Comparison of ENCODE assay signal across 22 mouse cellular contexts in the genomic region with DNA sequence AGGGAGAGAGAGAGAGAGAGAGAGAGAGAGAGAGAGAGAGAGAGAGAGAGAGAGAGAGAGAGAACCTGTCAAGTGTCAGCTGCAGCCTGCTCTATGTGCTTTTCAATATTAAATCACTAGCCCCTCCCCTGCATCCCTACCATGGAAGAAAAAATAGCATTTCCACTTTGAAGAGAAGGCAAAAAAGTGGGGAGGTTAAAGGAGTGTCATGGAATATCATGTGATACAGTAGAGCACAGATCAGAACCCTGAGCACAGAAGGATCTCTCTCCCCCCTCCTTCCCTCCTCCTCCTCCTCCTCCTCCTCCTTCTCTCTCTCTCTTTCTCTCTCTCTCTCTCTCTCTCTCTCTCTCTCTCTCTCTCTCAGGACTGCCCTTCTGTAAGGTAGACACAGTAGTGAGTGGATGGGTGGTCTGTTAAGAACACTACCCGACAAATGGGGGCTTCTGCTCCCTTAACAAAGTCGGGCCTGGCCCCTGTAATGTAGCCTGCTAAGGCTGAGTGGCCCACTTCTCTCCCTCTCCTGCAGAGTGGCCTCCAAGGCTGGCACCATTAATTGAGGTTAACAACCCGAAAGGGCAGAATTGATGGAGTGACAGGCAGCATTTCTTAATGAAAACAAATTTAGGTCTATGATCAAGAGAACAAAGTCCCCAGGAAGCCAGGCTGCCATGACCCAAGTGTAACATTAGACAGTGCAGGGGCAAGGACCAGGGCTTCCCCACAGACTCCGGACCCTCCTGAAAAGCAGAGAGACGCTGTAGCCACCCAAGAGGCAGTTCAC.
A peak's percentile ranks its signal among the peaks of the same experiment; 100 is the strongest.
DNase-seq lines count a peak whose midpoint lies in the region; ATAC-seq and TF ChIP-seq lines count a peak whose summit lies in the region.
"Had no signal": no experiment of that assay in that cellular context is flagged by ENCODE, and none has a peak within 500 bp of the region (broad histone marks: within the 10 kb centered on the region; RNA-seq: fewer than 3 reads in every experiment).

No protein-coding gene starts in this region.

- 0 out of 2 replicates have a peak, but pooled peaks cover 11% of the 10 kb centered on the region for H3K4me1 ChIP-seq in kidney, postnatal 0 days (replicated peaks; ENCODE audit: insufficient read depth, low read length)
- peaks cover 75% of the 10 kb centered on the region for H3K4me1 ChIP-seq in embryonic facial prominence, embryonic 10.5 days
- peaks cover 49% of the 10 kb centered on the region for H3K4me1 ChIP-seq in limb, embryonic 12.5 days (replicated peaks)
- H3K4me1 ChIP-seq: heart, embryonic 10.5 days; stomach, embryonic 15.5 days had no signal

- H3K27ac ChIP-seq in kidney, postnatal 0 days: peak overlapping the region; percentile 34
- H3K27ac ChIP-seq in embryonic facial prominence, embryonic 10.5 days (replicated peaks): peak overlapping the region; percentile 86
- H3K27ac ChIP-seq in limb, embryonic 12.5 days: no peak overlapping the region
- H3K27ac ChIP-seq: heart, embryonic 10.5 days; neural tube, embryonic 12.5 days; stomach, embryonic 15.5 days had no signal

- no peak overlapping the region for H3K9ac ChIP-seq in kidney, postnatal 0 days (ENCODE audit: low read depth, low read length)
- no peak overlapping the region for H3K9ac ChIP-seq in limb, embryonic 12.5 days (replicated peaks)
- H3K9ac ChIP-seq: neural tube, embryonic 12.5 days; stomach, embryonic 15.5 days had no signal

- no peaks in the 10 kb centered on the region for H3K27me3 ChIP-seq in kidney, postnatal 0 days (ENCODE audit: insufficient read depth, low read length)
- peaks cover 6% of the 10 kb centered on the region for H3K27me3 ChIP-seq in embryonic facial prominence, embryonic 10.5 days (replicated peaks; ENCODE audit: low read depth, poor library complexity, severe bottlenecking)
- H3K27me3 ChIP-seq in limb, embryonic 12.5 days: peaks cover 3% of the 10 kb centered on the region; the same call in 1 of the 2 replicates
- H3K27me3 ChIP-seq: neural tube, embryonic 12.5 days; stomach, embryonic 15.5 days had no signal

- H3K9me3 ChIP-seq in kidney, postnatal 0 days (replicated peaks; ENCODE audit: low read length): no peaks in the 10 kb centered on the region
- no peaks in the 10 kb centered on the region for H3K9me3 ChIP-seq in embryonic facial prominence, embryonic 10.5 days
- no peaks in the 10 kb centered on the region for H3K9me3 ChIP-seq in limb, embryonic 12.5 days
- H3K9me3 ChIP-seq: heart, embryonic 10.5 days; neural tube, embryonic 12.5 days; stomach, embryonic 15.5 days had no signal

- no peak overlapping the region for H3K4me3 ChIP-seq in kidney, postnatal 0 days (replicated peaks; ENCODE audit: low read depth, low read length)
- H3K4me3 ChIP-seq in embryonic facial prominence, embryonic 10.5 days: peak overlapping the region; percentile 39
- H3K4me3 ChIP-seq in limb, embryonic 12.5 days (replicated peaks): no peak overlapping the region
- H3K4me3 ChIP-seq: heart, embryonic 10.5 days; neural tube, embryonic 12.5 days; stomach, embryonic 15.5 days had no signal

- 12% methylated on average over 5 of the region's 5 CpGs for WGBS in kidney, postnatal 0 days
- 20% methylated on average over 5 of the region's 5 CpGs for WGBS in embryonic facial prominence, embryonic 10.5 days
- 15% methylated on average over 5 of the region's 5 CpGs for WGBS in limb, embryonic 12.5 days

- no peak for TF ChIP-seq CTCF in kidney, postnatal 0 days (IDR thresholded peaks at IDR 0.05; ENCODE audit: low read depth)

- ATAC-seq in kidney, postnatal 0 days (replicated peaks; ENCODE audit: low FRiP score, low read depth): peak; percentile 76
- ATAC-seq in limb, embryonic 12.5 days (ENCODE audit: insufficient number of reproducible peaks, insufficient read depth, low FRiP score, low TSS enrichment, low read depth): 0 out of 2 replicates have a peak, but pooled peaks have one; percentile 35
- ATAC-seq in megakaryocyte, adult 5-6 weeks (ENCODE audit: poor library complexity, severe bottlenecking): no peak
- ATAC-seq: hindbrain, embryonic 16.5 days; intestine, embryonic 16.5 days had no signal

- DNase-seq in embryo, embryonic 10 days (ENCODE audit: low spot score): peak; percentile 69
- no peak for DNase-seq in embryo, embryonic 9.5 days (ENCODE audit: extremely low spot score)
- DNase-seq in kidney, postnatal 0 days (ENCODE audit: low spot score): peak; percentile 86
- no peak for DNase-seq in kidney, postnatal 25 days
- DNase-seq in embryonic facial prominence, embryonic 10.5 days (ENCODE audit: low spot score): peak; percentile 73
- DNase-seq in adrenal gland, adult 18-20 months (ENCODE audit: low spot score in 2 of 2): no peak
- DNase-seq: adrenal gland, postnatal 25 days; cerebellum, adult 8-10 months; cerebellum, postnatal 36 days; heart, postnatal 4 days; layer of hippocampus, adult 9-11 months; liver; lung, postnatal 4 days; thymus, adult 18-20 months; thymus, postnatal 4 days had no signal

- H3K4me2 ChIP-seq in kidney, postnatal 0 days (ENCODE audit: low read length): no peak overlapping the region
- no peak overlapping the region for H3K4me2 ChIP-seq in limb, embryonic 12.5 days
- H3K4me2 ChIP-seq: neural tube, embryonic 12.5 days; stomach, embryonic 15.5 days had no signal

- no peaks in the 10 kb centered on the region for H3K36me3 ChIP-seq in kidney, postnatal 0 days (ENCODE audit: insufficient read depth, low read length)
- no peaks in the 10 kb centered on the region for H3K36me3 ChIP-seq in embryonic facial prominence, embryonic 10.5 days (replicated peaks)
- H3K36me3 ChIP-seq in limb, embryonic 12.5 days: no peaks in the 10 kb centered on the region
- H3K36me3 ChIP-seq: heart, embryonic 10.5 days; neural tube, embryonic 12.5 days; stomach, embryonic 15.5 days had no signal

Comparison
In these comparisons a context has a peak if more than half of its experiments do, and no peak if none do; other contexts are left out.
1. DNase-seq: peak in embryo, embryonic 10 days (single experiment), kidney, postnatal 0 days (single experiment) and embryonic facial prominence, embryonic 10.5 days (single experiment); none in embryo, embryonic 9.5 days (single experiment), kidney, postnatal 25 days (0 of 2) and adrenal gland, adult 18-20 months (0 of 2).